In genomic region chrX:52165555-52165938, GRCm38 (mm10) we compare ENCODE assay signal across 7 mouse cellular contexts. TPM values are rescaled to one million over a fixed set of nuclear protein-coding genes. Genes with fewer than 3 reads are reported as not detected.
DNase-seq lines count a peak whose midpoint lies in the region; ATAC-seq and TF ChIP-seq lines count a peak whose summit lies in the region.

No protein-coding gene starts in this region.

- no peaks in the 10 kb centered on the region for H3K36me3 ChIP-seq in liver, adult 2 months (ENCODE audit: control insufficient read depth, insufficient read depth, low read length)
- H3K36me3 ChIP-seq in forebrain, embryonic 14.5 days (ENCODE audit: control insufficient read depth, insufficient read depth, low read length), result no peaks in the 10 kb centered on the region
- H3K36me3 ChIP-seq in limb, embryonic 12.5 days, result no peaks in the 10 kb centered on the region
- H3K36me3 ChIP-seq in neural tube, embryonic 15.5 days, result no peaks in the 10 kb centered on the region

- no peaks in the 10 kb centered on the region for H3K27me3 ChIP-seq in liver, adult 2 months (ENCODE audit: control insufficient read depth, insufficient read depth, low read length)
- no peaks in the 10 kb centered on the region for H3K27me3 ChIP-seq in forebrain, embryonic 14.5 days (replicated peaks; ENCODE audit: control insufficient read depth, insufficient read depth, low read length)
- peaks cover 49% of the 10 kb centered on the region for H3K27me3 ChIP-seq in limb, embryonic 12.5 days
- peaks cover 4% of the 10 kb centered on the region; the same call in 1 of the 2 replicates for H3K27me3 ChIP-seq in neural tube, embryonic 15.5 days (replicated peaks)

- peaks cover 18% of the 10 kb centered on the region; the same call in 1 of the 2 replicates for H3K79me2 ChIP-seq in liver, adult 2 months (ENCODE audit: control insufficient read depth, insufficient read depth, low read length)

- TF ChIP-seq CTCF in liver, adult 2 months (IDR thresholded peaks at IDR 0.05; ENCODE audit: low read depth, low read length), result no peak

- peak; percentile 59 for ATAC-seq in forebrain, embryonic 14.5 days
- ATAC-seq in limb, embryonic 12.5 days (ENCODE audit: insufficient number of reproducible peaks, insufficient read depth, low FRiP score, low TSS enrichment, low read depth), result 0 out of 2 replicates have a peak, but pooled peaks have one; percentile 49
- peak; percentile 51; the same call in 1 of the 2 replicates for ATAC-seq in neural tube, embryonic 15.5 days (ENCODE audit: low FRiP score)

- no peak for TF ChIP-seq POLR2A in liver, adult 2 months (IDR thresholded peaks at IDR 0.05; ENCODE audit: extremely low read depth, insufficient read depth, low read length)

- peak overlapping the region; percentile 59 for H3K4me2 ChIP-seq in forebrain, embryonic 14.5 days (ENCODE audit: low read length)
- peak overlapping the region; percentile 62 for H3K4me2 ChIP-seq in limb, embryonic 12.5 days
- peak overlapping the region; percentile 78 for H3K4me2 ChIP-seq in neural tube, embryonic 15.5 days

- H3K9me3 ChIP-seq in forebrain, embryonic 14.5 days (replicated peaks; ENCODE audit: control insufficient read depth, low read length), result no peaks in the 10 kb centered on the region
- no peaks in the 10 kb centered on the region for H3K9me3 ChIP-seq in limb, embryonic 12.5 days
- no peaks in the 10 kb centered on the region for H3K9me3 ChIP-seq in neural tube, embryonic 15.5 days (replicated peaks)

- no peaks in the 10 kb centered on the region for H3K4me1 ChIP-seq in liver, adult 2 months (ENCODE audit: control insufficient read depth, insufficient read depth, low read length)
- 0 out of 2 replicates have a peak, but pooled peaks cover 2% of the 10 kb centered on the region for H3K4me1 ChIP-seq in forebrain, embryonic 14.5 days (ENCODE audit: control insufficient read depth, insufficient read depth, low read length)
- 0 out of 2 replicates have a peak, but pooled peaks cover 2% of the 10 kb centered on the region for H3K4me1 ChIP-seq in limb, embryonic 12.5 days (replicated peaks)
- H3K4me1 ChIP-seq in neural tube, embryonic 15.5 days, result peaks cover 8% of the 10 kb centered on the region

- no peak overlapping the region; the same call in 1 of the 2 replicates for H3K27ac ChIP-seq in liver, adult 2 months (replicated peaks; ENCODE audit: insufficient read depth, low read depth, low read length)
- H3K27ac ChIP-seq in forebrain, embryonic 14.5 days (ENCODE audit: low read depth, low read length), result no peak overlapping the region
- no peak overlapping the region for H3K27ac ChIP-seq in limb, embryonic 12.5 days
- no peak overlapping the region for H3K27ac ChIP-seq in neural tube, embryonic 15.5 days (replicated peaks)

- peak overlapping the region; percentile 15 for H3K9ac ChIP-seq in liver, adult 2 months (ENCODE audit: low read depth, low read length)
- H3K9ac ChIP-seq in forebrain, embryonic 14.5 days (ENCODE audit: low read length), result no peak overlapping the region
- no peak overlapping the region for H3K9ac ChIP-seq in limb, embryonic 12.5 days (replicated peaks)
- no peak overlapping the region for H3K9ac ChIP-seq in neural tube, embryonic 15.5 days (replicated peaks)

- WGBS in liver, adult 2 months, result 47% methylated on average over 5 of the region's 7 CpGs
- 35% methylated on average over 5 of the region's 7 CpGs for WGBS in forebrain, embryonic 14.5 days
- WGBS in limb, embryonic 12.5 days, result 23% methylated on average over 6 of the region's 7 CpGs
- 20% methylated on average over 5 of the region's 7 CpGs for WGBS in neural tube, embryonic 15.5 days

- DNase-seq in liver, adult 2 months (ENCODE audit: extremely low read depth, low read depth, low spot score), result no peak
- no peak for DNase-seq in liver
- DNase-seq in forebrain, embryonic 14.5 days (ENCODE audit: low spot score), result no peak
- DNase-seq in cerebellum, postnatal 4 days (ENCODE audit: low spot score in 2 of 2), result no peak
- no peak for DNase-seq in thymus, postnatal 14 days

- peak overlapping the region; percentile 8 for H3K4me3 ChIP-seq in liver, adult 2 months (ENCODE audit: insufficient read depth, low read depth, low read length)
- peak overlapping the region; percentile 49 for H3K4me3 ChIP-seq in forebrain, embryonic 14.5 days (ENCODE audit: low read depth, low read length)
- peak overlapping the region; percentile 53 for H3K4me3 ChIP-seq in limb, embryonic 12.5 days (replicated peaks)
- H3K4me3 ChIP-seq in neural tube, embryonic 15.5 days (replicated peaks), result peak overlapping the region; percentile 50

RNA-seq across cellular contexts. Expression of gene Gpc4, which starts 0.5 kb away (rescaled TPM):
- total RNA-seq in liver, adult 2 months (2014; rRNA removed), result 30.3 and 35.7 TPM in 2 replicates
- polyA plus RNA-seq in liver, adult 2 months (2012; rRNA removed), result 29.7 and 30.8 TPM in 2 replicates
- 25.0 and 25.4 TPM in 2 replicates for polyA plus RNA-seq in forebrain, embryonic 14.5 days (2014; fragmentation: Nextera tagmentation; extraction: Ambion mirVana)
- polyA plus RNA-seq in limb, embryonic 12.5 days (2016; fragmentation: Nextera tagmentation; extraction: Ambion mirVana), result 40.4 and 42.7 TPM in 2 replicates
- polyA plus RNA-seq in neural tube, embryonic 15.5 days (2015; fragmentation: Nextera tagmentation; extraction: Ambion mirVana), result 12.7 and 15.3 TPM in 2 replicates
